Mouse (Mus musculus): ENCODE results near the gene BC052040.

The BC052040 gene

GRCm38 (mm10) chr2:115717535-115717934 lies 136.0 kb downstream of the BC052040 start:
- no peak for DNase-seq

- no peak for DNase-seq
Measured at GRCm38 (mm10) chr2:115717980-115718379, 136.5 kb downstream of the BC052040 start.

- no peak for DNase-seq
Measured at GRCm38 (mm10) chr2:115723452-115723851, 141.9 kb downstream of the BC052040 start.

GRCm38 (mm10) chr2:115724216-115724615 lies 142.7 kb downstream of the BC052040 start:
- DNase-seq = no peak

- no peak for DNase-seq
Measured at GRCm38 (mm10) chr2:115724726-115725125, 143.2 kb downstream of the BC052040 start.

- DNase-seq = no peak
Measured at GRCm38 (mm10) chr2:115725503-115725902, 144.0 kb downstream of the BC052040 start.

GRCm38 (mm10) chr2:115725926-115726325 lies 144.4 kb downstream of the BC052040 start:
- DNase-seq = no peak

- DNase-seq = no peak
Measured at GRCm38 (mm10) chr2:115726806-115727205, 145.3 kb downstream of the BC052040 start.

- no peak for DNase-seq
Measured at GRCm38 (mm10) chr2:115728627-115729026, 147.1 kb downstream of the BC052040 start.

- DNase-seq = no peak
Measured at GRCm38 (mm10) chr2:115730502-115730901, 149.0 kb downstream of the BC052040 start.

GRCm38 (mm10) chr2:115731171-115731570 lies 149.7 kb downstream of the BC052040 start:
- DNase-seq = no peak

GRCm38 (mm10) chr2:115732572-115732971 lies 151.1 kb downstream of the BC052040 start:
- DNase-seq = no peak

- no peak for DNase-seq
Measured at GRCm38 (mm10) chr2:115733017-115733692, 151.6 kb downstream of the BC052040 start.

- DNase-seq = no peak
Measured at GRCm38 (mm10) chr2:115734850-115735249, 153.3 kb downstream of the BC052040 start.

- DNase-seq = no peak
Measured at GRCm38 (mm10) chr2:115736416-115736815, 154.9 kb downstream of the BC052040 start.

GRCm38 (mm10) chr2:115737966-115738365 lies 156.4 kb downstream of the BC052040 start:
- DNase-seq = no peak

- no peak for DNase-seq
Measured at GRCm38 (mm10) chr2:115742061-115742460, 160.5 kb downstream of the BC052040 start.

- DNase-seq = no peak
Measured at GRCm38 (mm10) chr2:115747639-115748038, 166.1 kb downstream of the BC052040 start.

- DNase-seq = no peak
Measured at GRCm38 (mm10) chr2:115751177-115751576, 169.7 kb downstream of the BC052040 start.

GRCm38 (mm10) chr2:115757685-115758084 lies 176.2 kb downstream of the BC052040 start:
- DNase-seq = no peak

- DNase-seq = no peak
Measured at GRCm38 (mm10) chr2:115758542-115758941, 177.0 kb downstream of the BC052040 start.

GRCm38 (mm10) chr2:115764595-115765305 lies 183.2 kb downstream of the BC052040 start:
- no peak for DNase-seq

- no peak for DNase-seq
Measured at GRCm38 (mm10) chr2:115769597-115770305, 188.2 kb downstream of the BC052040 start.

GRCm38 (mm10) chr2:115772709-115773108 lies 191.2 kb downstream of the BC052040 start:
- DNase-seq = no peak
